Mouse (Mus musculus) G1E (cell line): ENCODE measurements around the gene Fndc3b.

Experiments
- CTCF ChIP-seq: IDR thresholded peaks from 2 replicates; pipeline ENCODE4 v1.5.1; 2012; ENCODE audit warnings: low read depth, low read length, inconsistent platforms, mixed read lengths
- GATA1 ChIP-seq: IDR thresholded peaks from 2 replicates; pipeline ENCODE4 v1.6.1; 2012; ENCODE audit warnings: borderline replicate concordance, low read length, inconsistent platforms, mixed read lengths
- POLR2AphosphoS5 ChIP-seq: IDR thresholded peaks from 2 replicates; pipeline ENCODE4 v1.6.1; 2012; ENCODE audit warnings: low read depth, low read length, inconsistent platforms; ENCODE audit not compliant: insufficient replicate concordance
- TAL1 ChIP-seq: conservative IDR thresholded peaks from 2 replicates; pipeline ENCODE4 v1.6.1; 2012; ENCODE audit warnings: low read depth, low read length, inconsistent platforms, mixed read lengths

GRCm38 (mm10) chr3:27472846-27473245, 238.3 kb downstream of the Fndc3b start:
- TF ChIP-seq CTCF, result peak; percentile 34; the same call in 1 of the 2 replicates
- no peak for TF ChIP-seq GATA1
- no peak for TF ChIP-seq TAL1
- TF ChIP-seq POLR2AphosphoS5, result no peak
